Mouse (Mus musculus) limb, embryonic 10.5 days (tissue): ENCODE results near the gene Aqp6. TPM values are rescaled to one million over a fixed set of nuclear protein-coding genes. Genes with fewer than 3 reads are reported as not detected.

Experiments used
- DNase-seq: peaks from one replicate; pipeline ENCODE4 v3.0.0-alpha.2; 2017; ENCODE audit warnings: low spot score
- H3K27ac ChIP-seq: fragments of 300-500 bp; sonication (generic); 2 replicates; pipeline ENCODE4 v1.5.1; 2016; ENCODE audit warnings: mild to moderate bottlenecking
- H3K27me3 ChIP-seq: fragments of 300-500 bp; sonication (generic); 2 replicates; pipeline ENCODE4 v1.6.1; 2016; ENCODE audit warnings: low read depth, mild to moderate bottlenecking; ENCODE audit not compliant: poor library complexity, severe bottlenecking
- H3K36me3 ChIP-seq: fragments of 300-500 bp; sonication (generic); 2 replicates; pipeline ENCODE4 v1.6.1; 2016; ENCODE audit warnings: mild to moderate bottlenecking, moderate library complexity
- H3K4me1 ChIP-seq: fragments of 300-500 bp; sonication (generic); 2 replicates; pipeline ENCODE4 v1.6.1; 2016
- H3K4me3 ChIP-seq: fragments of 300-500 bp; sonication (generic); 2 replicates; pipeline ENCODE4 v1.5.1; 2016; ENCODE audit warnings: mild to moderate bottlenecking, moderate library complexity
- H3K9me3 ChIP-seq: fragments of 300-500 bp; sonication (generic); replicated peaks from 2 replicates; pipeline ENCODE4 v1.6.1; 2016; ENCODE audit warnings: mild to moderate bottlenecking
- WGBS: fragments of 180-500 bp; shearing (Covaris S2); methylation state at CpG from one replicate; pipeline ENCODE4 v1.1.7; 2016; 5-methylcytosine and 5-hydroxymethylcytosine counted together
- polyA plus RNA-seq: library from polyadenylated mRNA; unstranded; fragments of >200 nt; fragmentation: Nextera tagmentation; extraction: Ambion mirVana; gene quantifications from 2 replicates; pipeline ENCODE4 v1.2.1, GENCODE M21; 2016

Aqp6 gene
- polyA plus RNA-seq, 1 experiment from 2014 or later = not detected

GRCm38 (mm10) chr15:99589237-99589636 is 12.0 kb upstream of the Aqp6 start:
- Histone ChIP-seq H3K9me3 (no peaks in the 10 kb centered on the region), H3K4me3 (no peak overlapping the region), H3K36me3 (no peaks in the 10 kb centered on the region), H3K27ac (no peak overlapping the region), H3K27me3 (peaks cover 100% of the 10 kb centered on the region), H3K4me1 (peaks cover 28% of the 10 kb centered on the region)
- no peak for DNase-seq
- 8% methylated on average over 9 of the region's 9 CpGs for WGBS

GRCm38 (mm10) chr15:99589704-99590103 is 11.5 kb upstream of the Aqp6 start:
- peaks cover 100% of the 10 kb centered on the region for H3K27me3 ChIP-seq
- H3K36me3 ChIP-seq = no peaks in the 10 kb centered on the region
- H3K27ac ChIP-seq = no peak overlapping the region
- no peak overlapping the region for H3K4me3 ChIP-seq
- 28% methylated on average over 7 of the region's 7 CpGs for WGBS
- no peaks in the 10 kb centered on the region for H3K9me3 ChIP-seq
- no peak for DNase-seq
- H3K4me1 ChIP-seq = peaks cover 23% of the 10 kb centered on the region

- no peaks in the 10 kb centered on the region for H3K9me3 ChIP-seq
- no peak within 1 kb of the TSS for H3K27ac ChIP-seq
Measured at GRCm38 (mm10) chr15:99590429-99591084, 10.6 kb upstream of the Aqp6 start, which contains the start of gene Aqp5. Gene Aqp5 (plus strand): TSS chr15:99590782.

GRCm38 (mm10) chr15:99592177-99592576 is 9.0 kb upstream of the Aqp6 start:
- Histone ChIP-seq H3K36me3 (no peaks in the 10 kb centered on the region), H3K9me3 (no peaks in the 10 kb centered on the region), H3K4me3 (no peak overlapping the region), H3K27me3 (peaks cover 94% of the 10 kb centered on the region), H3K27ac (no peak overlapping the region), H3K4me1 (peaks cover 32% of the 10 kb centered on the region)
- 82% methylated on average over 8 of the region's 8 CpGs for WGBS
- DNase-seq = no peak

More at GRCm38 (mm10) chr15:99590429-99591084, 10.6 kb upstream of the Aqp6 start, which contains the start of gene Aqp5:
- Histone ChIP-seq H3K36me3 (no peaks in the 10 kb centered on the region), H3K4me1 (peaks cover 18% of the 10 kb centered on the region), H3K27me3 (peaks cover 100% of the 10 kb centered on the region), H3K4me3 (peak within 1 kb of the TSS; percentile 51)
- DNase-seq = peak; percentile 63
- 3% methylated on average over 64 of the region's 83 CpGs for WGBS

GRCm38 (mm10) chr15:99592877-99593276 is 8.3 kb upstream of the Aqp6 start:
- Histone ChIP-seq H3K27me3 (peaks cover 94% of the 10 kb centered on the region), H3K4me1 (peaks cover 39% of the 10 kb centered on the region), H3K9me3 (no peaks in the 10 kb centered on the region), H3K27ac (no peak overlapping the region), H3K4me3 (no peak overlapping the region), H3K36me3 (no peaks in the 10 kb centered on the region)
- 91% methylated on average over 5 of the region's 5 CpGs for WGBS
- DNase-seq = no peak

GRCm38 (mm10) chr15:99594951-99595350 is 6.2 kb upstream of the Aqp6 start:
- Histone ChIP-seq H3K9me3 (no peaks in the 10 kb centered on the region), H3K36me3 (no peaks in the 10 kb centered on the region), H3K27me3 (peaks cover 90% of the 10 kb centered on the region), H3K4me3 (no peak overlapping the region), H3K4me1 (peaks cover 35% of the 10 kb centered on the region), H3K27ac (no peak overlapping the region)
- 86% methylated on average over 10 of the region's 10 CpGs for WGBS
- no peak for DNase-seq

- DNase-seq = peak; percentile 96
- Histone ChIP-seq H3K27me3 (peaks cover 90% of the 10 kb centered on the region), H3K36me3 (no peaks in the 10 kb centered on the region), H3K27ac (no peak overlapping the region), H3K4me3 (no peak overlapping the region), H3K9me3 (no peaks in the 10 kb centered on the region), H3K4me1 (peaks cover 28% of the 10 kb centered on the region)
- 1% methylated on average over 7 of the region's 7 CpGs for WGBS
Measured at GRCm38 (mm10) chr15:99596056-99596687, 5.0 kb upstream of the Aqp6 start.

- Histone ChIP-seq H3K27ac (no peak overlapping the region), H3K9me3 (no peaks in the 10 kb centered on the region), H3K27me3 (peaks cover 90% of the 10 kb centered on the region), H3K4me3 (no peak overlapping the region), H3K4me1 (peaks cover 34% of the 10 kb centered on the region), H3K36me3 (no peaks in the 10 kb centered on the region)
- DNase-seq = no peak
- WGBS = 56% methylated on average over 7 of the region's 7 CpGs
Measured at GRCm38 (mm10) chr15:99596841-99597240, 4.4 kb upstream of the Aqp6 start.

GRCm38 (mm10) chr15:99597596-99597995 is 3.6 kb upstream of the Aqp6 start:
- Histone ChIP-seq H3K9me3 (no peaks in the 10 kb centered on the region), H3K4me1 (peaks cover 40% of the 10 kb centered on the region), H3K27me3 (peaks cover 88% of the 10 kb centered on the region), H3K27ac (no peak overlapping the region), H3K36me3 (no peaks in the 10 kb centered on the region), H3K4me3 (no peak overlapping the region)
- DNase-seq = no peak
- 46% methylated on average over 8 of the region's 8 CpGs for WGBS

GRCm38 (mm10) chr15:99599245-99600070 is 1.7 kb upstream of the Aqp6 start:
- H3K27me3 ChIP-seq = peaks cover 85% of the 10 kb centered on the region
- H3K36me3 ChIP-seq = no peaks in the 10 kb centered on the region
- H3K4me1 ChIP-seq = peaks cover 56% of the 10 kb centered on the region
- H3K4me3 ChIP-seq = no peak overlapping the region
- peak overlapping the region; percentile 9; the same call in 1 of the 2 replicates for H3K27ac ChIP-seq
- 61% methylated on average over 17 of the region's 17 CpGs for WGBS
- no peaks in the 10 kb centered on the region for H3K9me3 ChIP-seq
- DNase-seq = no peak

- Histone ChIP-seq H3K36me3 (no peaks in the 10 kb centered on the region), H3K4me3 (no peak overlapping the region), H3K9me3 (no peaks in the 10 kb centered on the region), H3K27ac (peak overlapping the region; percentile 47; the same call in 1 of the 2 replicates), H3K4me1 (peaks cover 56% of the 10 kb centered on the region), H3K27me3 (peaks cover 90% of the 10 kb centered on the region)
- 35% methylated on average over 5 of the region's 5 CpGs for WGBS
- DNase-seq = no peak
Measured at GRCm38 (mm10) chr15:99601823-99602120, 572 bp downstream of the Aqp6 start.

GRCm38 (mm10) chr15:99602206-99602820 is 1.1 kb downstream of the Aqp6 start:
- peaks cover 86% of the 10 kb centered on the region for H3K27me3 ChIP-seq
- no peaks in the 10 kb centered on the region for H3K9me3 ChIP-seq
- H3K27ac ChIP-seq = no peak overlapping the region
- no peak for DNase-seq
- WGBS = 75% methylated on average over 17 of the region's 17 CpGs
- H3K4me3 ChIP-seq = no peak overlapping the region
- peaks cover 56% of the 10 kb centered on the region for H3K4me1 ChIP-seq
- no peaks in the 10 kb centered on the region for H3K36me3 ChIP-seq
